Mouse (Mus musculus) myocyte (in vitro differentiated cells): Measurements from ENCODE around the gene Fam193a.

Experiments
- E2F4 ChIP-seq: IDR thresholded peaks from one replicate; pipeline ENCODE4 v1.6.1; 2011; ENCODE audit warnings: mild to moderate bottlenecking, control low read depth, moderate library complexity; ENCODE audit not compliant: insufficient read depth
- MYOG ChIP-seq, 3 experiments: IDR thresholded peaks; one replicate each; pipeline ENCODE4 v1.6.1; 2011; ENCODE audit warnings: control low read depth in 2 of 3, low read depth in 2 of 3, mild to moderate bottlenecking in 2 of 3; ENCODE audit not compliant: insufficient read length in 2 of 3, control insufficient read depth in 1 of 3, insufficient read depth in 1 of 3
- POLR2A ChIP-seq: IDR thresholded peaks from one replicate; pipeline ENCODE4 v1.6.1; 2011; ENCODE audit warnings: low read depth, mild to moderate bottlenecking, control low read depth, moderate library complexity; ENCODE audit not compliant: insufficient read length
- USF1 ChIP-seq: IDR thresholded peaks from one replicate; pipeline ENCODE4 v1.6.1; 2011; ENCODE audit warnings: low read depth, mild to moderate bottlenecking, control low read depth, moderate library complexity

DNA sequence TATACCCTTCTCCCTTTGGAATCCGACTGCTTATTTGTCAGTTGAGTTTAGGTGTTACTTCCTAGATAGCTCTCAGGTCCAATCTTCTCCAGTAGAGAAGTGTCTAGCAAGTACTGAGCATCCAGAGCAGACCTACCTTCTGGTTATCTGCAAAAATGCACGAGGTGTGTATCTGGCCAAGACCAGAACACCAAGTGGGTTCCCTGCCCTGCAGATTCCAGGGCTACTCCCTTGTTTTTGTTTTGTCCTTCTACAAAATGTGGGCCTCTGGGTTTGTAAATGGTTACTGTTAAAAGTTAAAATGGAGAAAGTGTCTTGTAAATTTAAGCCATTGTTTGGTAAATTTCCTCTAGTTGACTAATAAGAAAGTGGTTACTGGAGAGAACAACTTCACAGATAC, 70.0 kb downstream of the Fam193a start:
- TF ChIP-seq POLR2A (no peak), MYOG (IDR thresholded peaks at IDR 0.05; ENCODE audit: control insufficient read depth in 1 of 3, insufficient read depth in 1 of 3, insufficient read length in 2 of 3, low read depth in 2 of 3) (no peak), USF1 (no peak), E2F4 (no peak)
